Mouse (Mus musculus) kidney, embryonic 14.5 days (tissue): Measurements from ENCODE around the gene Slc46a2. TPM values are rescaled to one million over a fixed set of nuclear protein-coding genes. Genes with fewer than 3 reads are reported as not detected.

Experiments used
- ATAC-seq: fragments of 200-750 bp; cut with Nextera tagmentation; 2 replicates; pipeline ENCODE4 v1.8.0; 2017; ENCODE audit warnings: moderate number of reproducible peaks, mild to moderate bottlenecking, moderate TSS enrichment, moderate library complexity; ENCODE audit not compliant: low FRiP score, low TSS enrichment
- H3K27ac ChIP-seq: fragments of 300-500 bp; sonication (generic); 2 replicates; pipeline ENCODE4 v1.5.1; 2014; ENCODE audit warnings: low read depth, mild to moderate bottlenecking, low read length, moderate library complexity, mixed read lengths
- H3K27me3 ChIP-seq: fragments of 300-500 bp; sonication (generic); 2 replicates; pipeline ENCODE4 v1.6.1; 2014; ENCODE audit warnings: mild to moderate bottlenecking, low read length; ENCODE audit not compliant: control insufficient read depth, insufficient read depth
- H3K36me3 ChIP-seq: fragments of 300-500 bp; sonication (generic); 2 replicates; pipeline ENCODE4 v1.6.1; 2014; ENCODE audit warnings: low read length, mixed read lengths; ENCODE audit not compliant: control insufficient read depth, insufficient read depth
- H3K4me1 ChIP-seq: fragments of 300-500 bp; sonication (generic); 2 replicates; pipeline ENCODE4 v1.6.1; 2014; ENCODE audit warnings: low read length, mixed read lengths; ENCODE audit not compliant: control insufficient read depth, insufficient read depth
- H3K4me2 ChIP-seq: fragments of 300-500 bp; sonication (generic); replicated peaks from 2 replicates; pipeline ENCODE4 v1.6.1; 2014; ENCODE audit warnings: low read depth, mild to moderate bottlenecking, low read length
- H3K4me3 ChIP-seq: fragments of 300-500 bp; sonication (generic); 2 replicates; pipeline ENCODE4 v1.5.1; 2014; ENCODE audit warnings: mild to moderate bottlenecking, low read length
- H3K9ac ChIP-seq: fragments of 300-500 bp; sonication (generic); 2 replicates; pipeline ENCODE4 v1.6.1; 2014; ENCODE audit warnings: low read depth, mild to moderate bottlenecking, low read length, moderate library complexity
- H3K9me3 ChIP-seq: fragments of 300-500 bp; sonication (generic); 2 replicates; pipeline ENCODE4 v1.6.1; 2016; ENCODE audit warnings: low read length; ENCODE audit not compliant: control insufficient read depth
- WGBS: fragments of 180-500 bp; shearing (Covaris S2); extraction: QIAGEN DNeasy Blood & Tissue Kit; methylation state at CpG from one replicate; pipeline ENCODE4 v1.1.7; 2014; 5-methylcytosine and 5-hydroxymethylcytosine counted together
- polyA plus RNA-seq: library from polyadenylated mRNA; unstranded; fragments of >200 nt; fragmentation: Nextera tagmentation; extraction: Ambion mirVana; gene quantifications from 2 replicates; pipeline ENCODE4 v1.2.1, GENCODE M21; 2014

Gene Slc46a2
- polyA plus RNA-seq, 1 experiment from 2014 or later, result not detected

DNA sequence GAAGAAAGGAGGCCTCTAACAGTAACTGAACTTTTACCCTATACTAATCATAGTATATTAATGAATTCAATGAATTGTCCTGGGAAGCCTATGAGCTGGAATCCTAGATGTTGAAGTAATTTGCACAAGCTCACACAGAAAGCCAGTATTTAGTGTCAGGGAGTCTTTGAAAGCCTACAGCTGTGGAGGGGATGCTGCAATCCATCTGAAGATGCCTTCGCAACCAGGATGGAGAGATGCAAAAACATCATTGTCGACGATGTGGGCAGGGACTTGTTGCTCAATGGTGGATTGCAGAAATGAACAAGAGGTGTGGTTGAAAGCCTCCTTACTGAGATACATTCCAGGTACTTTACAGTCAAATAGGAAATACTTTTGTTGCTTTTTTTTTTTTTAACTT is 3.1 kb upstream of the Slc46a2 start:
- WGBS, result 91% methylated on average over 3 of the region's 3 CpGs
- ATAC-seq, result no peak

GRCm38 (mm10) chr4:59908785-59909184 is 6.1 kb downstream of the Slc46a2 start:
- H3K4me1 ChIP-seq, result no peaks in the 10 kb centered on the region
- H3K4me3 ChIP-seq, result no peak overlapping the region
- H3K36me3 ChIP-seq, result no peaks in the 10 kb centered on the region
- H3K27me3 ChIP-seq, result no peaks in the 10 kb centered on the region
- H3K9me3 ChIP-seq, result no peaks in the 10 kb centered on the region
- WGBS, result 98% methylated on average over 2 of the region's 2 CpGs
- no peak overlapping the region for H3K9ac ChIP-seq
- ATAC-seq, result no peak
- no peak overlapping the region for H3K27ac ChIP-seq
- H3K4me2 ChIP-seq, result no peak overlapping the region

More for the DNA sequence above, 3.1 kb upstream of the Slc46a2 start:
- no peak overlapping the region for H3K4me3 ChIP-seq
- no peaks in the 10 kb centered on the region for H3K4me1 ChIP-seq
- no peaks in the 10 kb centered on the region for H3K9me3 ChIP-seq
- H3K36me3 ChIP-seq, result no peaks in the 10 kb centered on the region
- H3K9ac ChIP-seq, result no peak overlapping the region
- H3K27ac ChIP-seq, result no peak overlapping the region
- H3K4me2 ChIP-seq, result no peak overlapping the region
- H3K27me3 ChIP-seq, result peaks cover 6% of the 10 kb centered on the region

DNA sequence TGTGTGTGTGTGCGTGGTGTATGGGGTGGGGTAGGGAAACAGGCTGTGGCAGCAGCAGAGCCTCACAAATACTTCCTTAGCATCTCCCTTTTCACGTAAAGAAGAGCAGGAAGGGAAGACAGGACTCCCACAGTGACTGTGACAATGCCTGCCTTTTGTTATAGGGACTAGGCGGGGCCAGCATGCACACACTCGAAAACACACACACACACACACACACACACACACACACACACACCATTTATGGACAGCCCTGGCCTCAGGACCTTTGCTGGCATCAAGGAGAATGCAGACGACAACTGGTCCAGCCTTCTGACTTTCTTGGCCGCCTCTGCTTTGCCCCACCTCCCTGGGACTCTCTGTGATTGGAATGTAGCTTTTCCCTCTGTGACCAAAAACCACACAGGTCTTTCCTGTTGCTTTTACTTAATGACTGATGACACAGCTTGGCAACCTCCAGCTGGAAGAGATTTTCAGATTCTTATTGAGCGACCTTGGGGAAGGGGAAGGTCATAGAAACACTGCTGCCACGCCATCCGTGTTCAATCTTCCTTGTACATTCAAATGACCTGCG is 7.1 kb downstream of the Slc46a2 start:
- H3K9me3 ChIP-seq, result no peaks in the 10 kb centered on the region
- H3K27ac ChIP-seq, result no peak overlapping the region
- H3K4me2 ChIP-seq, result no peak overlapping the region
- 46% methylated on average over 10 of the region's 10 CpGs for WGBS
- no peak overlapping the region for H3K4me3 ChIP-seq
- no peak overlapping the region for H3K9ac ChIP-seq
- H3K4me1 ChIP-seq, result no peaks in the 10 kb centered on the region
- H3K27me3 ChIP-seq, result no peaks in the 10 kb centered on the region
- H3K36me3 ChIP-seq, result no peaks in the 10 kb centered on the region
- no peak for ATAC-seq

- Histone ChIP-seq H3K4me3 (no peak overlapping the region), H3K27me3 (no peaks in the 10 kb centered on the region), H3K4me1 (no peaks in the 10 kb centered on the region), H3K9me3 (no peaks in the 10 kb centered on the region), H3K36me3 (no peaks in the 10 kb centered on the region), H3K9ac (no peak overlapping the region), H3K27ac (no peak overlapping the region), H3K4me2 (no peak overlapping the region)
- ATAC-seq, result no peak
- WGBS, result 78% methylated on average over 6 of the region's 6 CpGs
Measured at GRCm38 (mm10) chr4:59907092-59907491, 7.8 kb downstream of the Slc46a2 start.

DNA sequence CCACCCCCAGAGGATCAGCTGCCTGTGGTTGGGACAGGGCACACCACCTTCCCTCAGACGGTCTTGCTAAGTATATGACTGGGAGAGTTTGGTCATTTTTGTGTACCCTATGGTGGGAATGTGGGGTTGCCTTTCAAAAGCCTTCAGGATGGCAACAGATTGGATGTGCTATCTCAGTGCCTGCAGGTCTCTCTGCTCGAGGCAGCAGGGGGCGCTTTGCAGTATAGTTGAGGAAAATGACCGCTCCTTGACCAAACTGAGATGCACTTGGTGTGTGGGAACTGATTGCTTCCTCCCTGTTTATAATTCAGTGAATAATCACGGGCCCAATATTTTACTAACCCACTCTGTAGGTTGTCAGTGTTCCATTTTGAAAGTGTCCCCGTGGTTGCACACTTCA is 12.3 kb downstream of the Slc46a2 start:
- ATAC-seq, result no peak

GRCm38 (mm10) chr4:59901810-59902209 is 13.0 kb downstream of the Slc46a2 start:
- Histone ChIP-seq H3K27ac (no peak overlapping the region), H3K27me3 (no peaks in the 10 kb centered on the region), H3K4me1 (no peaks in the 10 kb centered on the region), H3K9ac (no peak overlapping the region), H3K4me2 (no peak overlapping the region), H3K9me3 (no peaks in the 10 kb centered on the region), H3K36me3 (peaks cover 6% of the 10 kb centered on the region; the same call in 1 of the 2 replicates), H3K4me3 (no peak overlapping the region)
- no peak for ATAC-seq
- 84% methylated on average over 6 of the region's 6 CpGs for whole genome bisulfite sequencing

More for the DNA sequence above, 12.3 kb downstream of the Slc46a2 start:
- no peak overlapping the region for H3K4me2 ChIP-seq
- H3K36me3 ChIP-seq, result peaks cover under 1% of the 10 kb centered on the region; the same call in 1 of the 2 replicates
- H3K4me1 ChIP-seq, result no peaks in the 10 kb centered on the region
- H3K4me3 ChIP-seq, result no peak overlapping the region
- WGBS, result 71% methylated on average over 6 of the region's 6 CpGs
- no peaks in the 10 kb centered on the region for H3K9me3 ChIP-seq
- H3K9ac ChIP-seq, result no peak overlapping the region
- H3K27me3 ChIP-seq, result no peaks in the 10 kb centered on the region
- H3K27ac ChIP-seq, result no peak overlapping the region

- peaks cover 8% of the 10 kb centered on the region; the same call in 1 of the 2 replicates for H3K36me3 ChIP-seq
- H3K9ac ChIP-seq, result no peak overlapping the region
- H3K27ac ChIP-seq, result no peak overlapping the region
- no peaks in the 10 kb centered on the region for H3K9me3 ChIP-seq
- 83% methylated on average over 9 of the region's 9 CpGs for WGBS
- H3K4me2 ChIP-seq, result no peak overlapping the region
- no peaks in the 10 kb centered on the region for H3K4me1 ChIP-seq
- H3K27me3 ChIP-seq, result no peaks in the 10 kb centered on the region
- no peak overlapping the region for H3K4me3 ChIP-seq
- no peak for ATAC-seq
Measured at GRCm38 (mm10) chr4:59898521-59898919, 16.3 kb downstream of the Slc46a2 start.

DNA sequence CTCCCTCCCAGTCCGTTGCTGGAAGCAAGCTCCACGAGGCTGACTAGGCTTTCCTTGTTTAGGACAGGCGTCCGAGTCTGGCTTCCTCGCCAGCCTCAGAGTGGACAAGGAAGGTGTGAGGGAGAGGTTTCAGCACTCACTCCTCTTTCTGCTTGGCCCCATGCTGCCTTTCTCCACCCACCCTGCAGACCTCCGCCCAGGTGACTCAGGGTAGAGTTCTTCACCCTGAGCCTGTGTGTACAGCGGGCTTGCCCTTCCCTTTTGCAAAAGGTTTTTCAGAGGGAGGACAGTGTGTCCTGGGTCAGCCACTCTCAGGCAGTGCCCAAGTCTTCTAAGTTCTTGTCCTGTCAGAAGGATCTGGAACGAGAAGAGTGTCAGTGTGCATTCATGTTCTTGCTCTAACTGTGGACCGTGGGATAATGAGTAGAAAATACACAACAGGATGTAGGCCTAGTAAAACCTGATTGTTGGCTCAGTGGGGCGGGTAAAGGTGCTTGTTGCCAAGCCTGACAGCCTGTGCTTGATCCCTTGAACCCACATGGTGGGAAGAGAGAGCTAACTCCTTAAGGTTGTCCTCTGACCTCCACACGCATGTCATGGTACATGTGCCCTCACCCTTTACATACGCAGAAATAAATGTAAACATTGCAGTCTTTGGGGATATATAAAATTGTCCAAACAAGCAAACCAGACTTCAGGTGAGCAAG is 16.9 kb downstream of the Slc46a2 start:
- H3K4me3 ChIP-seq, result no peak overlapping the region
- no peak overlapping the region for H3K27ac ChIP-seq
- H3K4me1 ChIP-seq, result no peaks in the 10 kb centered on the region
- 82% methylated on average over 12 of the region's 12 CpGs for WGBS
- ATAC-seq, result no peak
- no peaks in the 10 kb centered on the region for H3K9me3 ChIP-seq
- no peak overlapping the region for H3K4me2 ChIP-seq
- H3K36me3 ChIP-seq, result peaks cover 8% of the 10 kb centered on the region; the same call in 1 of the 2 replicates
- H3K27me3 ChIP-seq, result no peaks in the 10 kb centered on the region
- no peak overlapping the region for H3K9ac ChIP-seq

- Histone ChIP-seq H3K4me1 (no peaks in the 10 kb centered on the region), H3K4me3 (no peak overlapping the region), H3K4me2 (no peak overlapping the region), H3K27ac (no peak overlapping the region), H3K27me3 (no peaks in the 10 kb centered on the region), H3K36me3 (peaks cover 8% of the 10 kb centered on the region; the same call in 1 of the 2 replicates), H3K9ac (no peak overlapping the region), H3K9me3 (no peaks in the 10 kb centered on the region)
- no peak for ATAC-seq
- WGBS, result 68% methylated on average over 5 of the region's 5 CpGs
Measured at GRCm38 (mm10) chr4:59896000-59896399, 18.9 kb downstream of the Slc46a2 start.
